Mouse (Mus musculus) hindbrain, embryonic 13.5 days (tissue): ENCODE results near the gene Mybbp1a. TPM values are rescaled to one million over a fixed set of nuclear protein-coding genes. Genes with fewer than 3 reads are reported as not detected.

Experiments used
- polyA plus RNA-seq: library from polyadenylated mRNA; unstranded; fragments of >200 nt; fragmentation: Nextera tagmentation; extraction: Ambion mirVana; gene quantifications from 2 replicates; pipeline ENCODE4 v1.2.1, GENCODE M21; 2015

Mybbp1a gene
- polyA plus RNA-seq, 1 experiment from 2014 or later, result 74.5 TPM

Other genes with a start within 250 kb of the Mybbp1a start
- gene Gm43951, start 234.5 kb upstream of the Mybbp1a start, polyA plus RNA-seq, result 1.3 and 1.5 TPM in 2 replicates
- gene 4933427D14Rik, start 233.9 kb upstream of the Mybbp1a start, polyA plus RNA-seq, result 26.3 and 28.4 TPM in 2 replicates
- 160 and 166 TPM in 2 replicates for gene Txndc17, start 233.8 kb upstream of the Mybbp1a start, polyA plus RNA-seq
- 62.5 and 67.2 TPM in 2 replicates for gene Med31, start 225.8 kb upstream of the Mybbp1a start, polyA plus RNA-seq
- gene Slc13a5, start 174.1 kb upstream of the Mybbp1a start, polyA plus RNA-seq, result 1.4 and 1.5 TPM in 2 replicates
- 1.8 and 2.0 TPM in 2 replicates for gene Xaf1, start 139.7 kb upstream of the Mybbp1a start, polyA plus RNA-seq
- not detected in 2 replicates for gene Fbxo39, start 126.9 kb upstream of the Mybbp1a start, polyA plus RNA-seq
- 7.5 and 9.3 TPM in 2 replicates for gene Tekt1, start 78.9 kb upstream of the Mybbp1a start, polyA plus RNA-seq
- 6.2 and 6.4 TPM in 2 replicates for gene Smtnl2, start 29.6 kb upstream of the Mybbp1a start, polyA plus RNA-seq
- gene Ggt6, start 5.8 kb upstream of the Mybbp1a start, polyA plus RNA-seq, result not detected in 2 replicates
- 8.4 and 9.7 TPM in 2 replicates for gene Spns2, start 48.5 kb downstream of the Mybbp1a start, polyA plus RNA-seq
- 0.10 and 0.16 TPM in 2 replicates for gene Spns3, start 109.2 kb downstream of the Mybbp1a start, polyA plus RNA-seq
- gene Ube2g1, start 165.9 kb downstream of the Mybbp1a start, polyA plus RNA-seq, result 107 and 112 TPM in 2 replicates
- gene Ankfy1, start 248.7 kb downstream of the Mybbp1a start, polyA plus RNA-seq, result 22.7 and 24.9 TPM in 2 replicates